Mouse (Mus musculus) testis, postnatal 10 days (tissue): ENCODE results near the gene Mfsd4b2.

Experiments used
- DNase-seq: peaks from one replicate; pipeline ENCODE4 v3.0.0; 2021; ENCODE audit warnings: low spot score

Mfsd4b2 gene

GRCm38 (mm10) chr10:39893702-39894697 is 32.7 kb downstream of the Mfsd4b2 start:
- no peak for DNase-seq

DNA sequence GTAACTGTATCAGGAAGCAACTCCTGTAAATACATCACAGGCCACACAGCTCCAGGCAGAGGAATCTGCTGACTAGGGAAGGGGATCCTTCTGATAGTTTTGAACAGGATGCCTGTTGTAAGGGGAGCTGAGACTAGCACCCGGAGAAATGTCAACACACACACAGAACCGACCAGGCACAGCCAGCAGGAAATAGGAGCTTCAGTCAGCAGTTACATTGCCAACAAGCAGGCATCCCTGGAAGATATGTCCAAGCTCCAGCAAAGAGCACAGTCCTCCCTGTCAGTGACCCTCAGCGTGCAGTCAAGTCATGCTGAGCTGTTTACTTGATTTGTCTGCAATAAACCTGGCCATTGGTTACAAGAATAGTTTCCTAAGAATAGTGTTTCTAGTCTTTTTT is 38.1 kb downstream of the Mfsd4b2 start:
- no peak for DNase-seq
